Mouse (Mus musculus) kidney, postnatal 4 days (tissue): ENCODE results near the gene Gm11168.
"Not testable (repeated sequence)": the region's sequence is repeated elsewhere in the genome, so short reads cannot be mapped to it uniquely, and the experiment has no call there.

ENCODE experiments used
- DNase-seq, 2 experiments: peaks; one replicate each; pipeline ENCODE4 v3.0.0; 2021; ENCODE audit warnings: mixed read lengths in 2 of 2

Gene Gm11168

DNA sequence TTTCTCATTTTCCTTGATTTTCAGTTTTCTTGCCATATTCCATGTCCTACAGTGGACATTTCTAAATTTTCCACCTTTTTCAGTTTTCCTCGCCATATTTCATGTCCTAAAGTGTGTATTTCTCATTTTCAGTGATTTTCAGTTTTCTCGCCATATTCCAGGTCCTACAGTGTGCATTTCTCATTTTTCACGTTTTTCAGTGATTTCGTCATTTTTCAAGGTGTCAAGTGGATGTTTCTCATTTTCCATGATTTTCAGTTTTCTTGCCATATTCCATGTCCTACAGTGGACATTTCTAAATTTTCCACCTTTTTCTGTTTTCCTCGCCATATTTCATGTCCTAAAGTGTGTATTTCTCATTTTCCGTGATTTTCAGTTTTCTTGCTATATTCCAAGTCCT, 22.5 kb downstream of the Gm11168 start:
- DNase-seq = peak; percentile 52 to 58

GRCm38 (mm10) chr9:3026136-3026535, 23.0 kb downstream of the Gm11168 start:
- DNase-seq = peak in 1 of 2 experiments; percentile 6

- DNase-seq = peak in 1 of 2 experiments; percentile 18
These were observed 23.6 kb downstream of the Gm11168 start for GRCm38 (mm10) chr9:3026741-3027140.

DNA sequence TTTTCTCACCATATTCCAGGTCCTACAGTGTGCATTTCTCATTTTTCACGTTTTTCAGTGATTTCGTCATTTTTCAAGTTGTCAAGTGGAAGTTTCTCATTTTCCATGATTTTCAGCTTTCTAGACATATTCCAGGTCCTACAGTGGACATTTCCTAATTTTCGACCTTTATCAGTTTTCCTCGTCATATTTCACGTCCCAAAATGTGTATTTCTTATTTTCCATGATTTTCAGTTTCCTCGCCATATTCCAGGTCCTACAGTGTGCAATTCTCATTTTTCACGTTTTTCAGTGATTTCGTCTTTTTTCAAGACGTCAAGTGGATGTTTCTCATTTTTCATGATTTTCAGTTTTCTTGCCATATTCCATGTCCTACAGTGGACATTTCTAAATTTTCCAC, 24.1 kb downstream of the Gm11168 start:
- not testable (repeated sequence) for DNase-seq

DNA sequence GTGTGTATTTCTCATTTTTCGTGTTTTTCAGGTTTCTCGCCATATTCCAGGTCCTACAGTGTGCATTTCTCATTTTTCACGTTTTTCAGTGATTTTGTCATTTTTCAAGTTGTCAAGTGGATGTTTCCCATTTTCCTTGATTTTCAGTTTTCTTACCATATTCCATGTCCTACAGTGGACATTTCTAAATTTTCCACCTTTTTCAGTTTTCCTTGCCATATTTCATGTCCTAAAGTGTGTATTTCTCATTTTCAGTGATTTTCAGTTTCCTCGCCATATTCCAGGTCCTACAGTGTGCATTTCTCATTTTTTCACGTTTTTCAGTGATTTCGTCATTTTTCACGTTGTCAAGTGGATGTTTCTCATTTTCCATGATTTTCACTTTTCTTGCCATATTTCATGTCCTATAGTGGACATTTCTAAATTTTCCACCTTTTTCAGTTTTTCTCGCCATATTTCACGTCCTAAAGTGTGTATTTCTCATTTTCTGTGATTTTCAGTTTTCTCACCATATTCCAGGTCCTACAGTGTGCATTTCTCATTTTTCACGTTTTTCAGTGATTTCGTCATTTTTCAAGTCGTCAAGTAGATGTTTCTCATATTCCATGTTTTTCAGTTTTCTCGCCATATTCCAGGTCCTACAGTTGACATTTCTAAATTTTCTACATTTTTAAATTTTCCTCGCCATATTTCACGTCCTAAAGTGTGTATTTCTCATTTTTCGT, 26.3 kb downstream of the Gm11168 start:
- peak; percentile 1 to 38 for DNase-seq

DNA sequence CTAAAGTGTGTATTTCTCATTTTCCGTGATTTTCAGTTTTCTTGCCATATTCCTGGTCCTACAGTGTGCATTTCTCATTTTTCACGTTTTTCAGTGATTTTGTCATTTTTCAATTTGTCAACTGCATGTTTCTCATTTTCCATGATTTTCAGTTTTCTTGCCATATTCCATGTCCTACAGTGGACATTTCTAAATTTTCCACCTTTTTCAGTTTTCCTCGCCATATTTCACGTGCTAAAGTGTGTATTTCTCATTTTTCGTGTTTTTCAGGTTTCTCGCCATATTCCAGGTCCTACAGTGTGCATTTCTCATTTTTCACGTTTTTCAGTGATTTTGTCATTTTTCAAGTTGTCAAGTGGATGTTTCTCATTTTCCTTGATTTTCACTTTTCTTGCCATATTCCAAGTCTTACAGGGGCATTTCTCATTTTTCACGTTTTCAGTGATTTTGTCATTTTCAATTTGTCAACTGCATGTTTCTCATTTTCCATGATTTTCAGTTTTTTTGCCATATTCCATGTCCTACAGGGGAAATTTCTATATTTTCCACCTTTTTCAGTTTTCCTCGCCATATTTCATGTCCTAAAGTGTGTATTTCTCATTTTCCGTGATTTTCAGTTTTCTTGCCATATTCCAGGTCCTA, 27.7 kb downstream of the Gm11168 start:
- peak in 1 of 2 experiments; percentile 4 for DNase-seq

GRCm38 (mm10) chr9:3034299-3034698, 31.2 kb downstream of the Gm11168 start, which contains the start of gene Gm17535:
Gm17535 (plus strand) TSS chr9:3034599.
- not testable (repeated sequence) for DNase-seq

- DNase-seq = not testable (repeated sequence)
These were observed 33.4 kb downstream of the Gm11168 start, which contains the start of gene Gm10715 for GRCm38 (mm10) chr9:3036577-3036976. Gm10715 (plus strand) TSS chr9:3036877.

GRCm38 (mm10) chr9:3038161-3038560, 35.0 kb downstream of the Gm11168 start:
- not testable (repeated sequence) for DNase-seq
